Mouse (Mus musculus) lung, adult 2 months (tissue): ENCODE results near the gene Emc10. TPM values are rescaled to one million over a fixed set of nuclear protein-coding genes. Genes with fewer than 3 reads are reported as not detected.
A peak's percentile ranks its signal among the peaks of the same experiment; 100 is the strongest.

Experiments used
- DNase-seq: peaks from one replicate; pipeline ENCODE4 v3.0.0; 2022
- H3K4me1 ChIP-seq: fragments of 200-500 bp; 2 replicates; pipeline ENCODE4 v1.6.1; 2011; ENCODE audit warnings: low read length; ENCODE audit not compliant: control insufficient read depth, insufficient read depth
- H3K4me3 ChIP-seq: fragments of 200-500 bp; replicated peaks from 2 replicates; pipeline ENCODE3; 2011; ENCODE audit warnings: low read depth, mild to moderate bottlenecking, control low read depth, low read length; ENCODE audit errors: extremely low read depth
- CTCF ChIP-seq: fragments of 200-500 bp; IDR thresholded peaks from 2 replicates; pipeline ENCODE4 v1.5.1; 2011; ENCODE audit warnings: mild to moderate bottlenecking, low read length, control low read depth; ENCODE audit not compliant: insufficient read depth
- POLR2A ChIP-seq: fragments of 200-500 bp; IDR thresholded peaks from 2 replicates; pipeline ENCODE4 v1.6.1; 2011; ENCODE audit warnings: low read depth, mild to moderate bottlenecking, control low read depth, low read length, borderline replicate concordance; ENCODE audit errors: extremely low read depth
- WGBS: fragments of 180-500 bp; shearing (Covaris S2); methylation state at CpG from one replicate; pipeline ENCODE4 v1.1.7; 2018; 5-methylcytosine and 5-hydroxymethylcytosine counted together
- polyA plus RNA-seq: library from polyadenylated mRNA; depleted of rRNA; stranded (reverse); fragments of >200 nt; gene quantifications from 2 replicates; pipeline ENCODE4 v1.2.3, GENCODE M21; 2012

The Emc10 gene
- polyA plus RNA-seq, 1 experiment = 250 TPM

DNA sequence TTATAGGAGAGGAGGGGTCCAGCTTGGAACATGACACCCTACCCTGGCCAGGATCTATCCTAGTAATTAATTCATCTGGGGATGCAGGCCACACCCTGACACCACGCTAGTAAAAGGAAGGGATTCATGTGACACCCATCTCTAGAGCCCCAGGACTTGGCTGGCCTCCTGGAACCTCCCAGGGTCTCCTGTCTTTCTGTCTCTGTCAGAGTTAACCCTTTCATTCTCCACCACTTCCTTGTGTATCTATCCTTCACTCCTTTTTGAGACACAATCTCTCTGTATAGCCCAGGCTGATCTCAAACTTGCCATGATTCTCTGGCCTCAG, 23.8 kb downstream of the Emc10 start:
- WGBS = 6% methylated on average over 1 of the region's 1 CpGs
- H3K4me1 ChIP-seq = peaks cover 13% of the 10 kb centered on the region
- H3K4me3 ChIP-seq = no peak overlapping the region
- DNase-seq = no peak
- no peak for TF ChIP-seq CTCF
- TF ChIP-seq POLR2A = no peak

DNA sequence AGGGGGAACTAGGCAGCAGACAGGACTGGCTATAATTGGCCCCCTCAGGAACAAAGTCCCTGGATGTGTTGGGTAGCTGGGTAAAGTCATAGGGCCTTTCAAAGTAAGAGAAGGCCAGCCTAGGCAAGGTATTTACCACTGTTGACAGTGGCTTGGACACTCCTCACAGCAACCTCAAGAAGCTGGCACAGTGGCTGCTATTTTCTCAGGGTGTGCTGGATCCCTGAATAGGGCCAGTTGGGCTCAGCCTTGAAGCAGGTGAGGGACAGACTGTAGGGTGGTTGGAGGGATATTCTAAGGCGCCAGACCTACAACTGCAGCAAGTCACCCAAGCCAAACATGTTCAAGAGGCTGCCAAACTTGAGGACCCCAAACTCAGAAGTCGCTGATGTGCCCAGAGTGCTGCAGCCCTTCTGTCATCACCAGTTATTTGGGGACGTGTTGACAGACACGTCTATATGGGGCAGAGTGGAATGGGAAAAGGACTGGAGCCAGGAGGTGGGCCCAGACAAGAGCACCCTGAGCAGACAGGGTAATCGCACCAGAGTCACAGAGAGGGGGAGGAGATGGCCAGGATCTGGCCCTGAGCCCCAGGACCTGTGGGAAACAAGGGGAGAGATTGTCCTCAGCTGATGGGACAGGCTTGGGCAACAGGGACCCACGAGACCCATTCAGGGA, 24.3 kb downstream of the Emc10 start:
- DNase-seq = no peak
- H3K4me3 ChIP-seq = no peak overlapping the region
- peak; percentile 16; the same call in 1 of the 2 replicates for TF ChIP-seq POLR2A
- no peak for TF ChIP-seq CTCF
- peaks cover 13% of the 10 kb centered on the region for H3K4me1 ChIP-seq
- 23% methylated on average over 6 of the region's 6 CpGs for WGBS

DNA sequence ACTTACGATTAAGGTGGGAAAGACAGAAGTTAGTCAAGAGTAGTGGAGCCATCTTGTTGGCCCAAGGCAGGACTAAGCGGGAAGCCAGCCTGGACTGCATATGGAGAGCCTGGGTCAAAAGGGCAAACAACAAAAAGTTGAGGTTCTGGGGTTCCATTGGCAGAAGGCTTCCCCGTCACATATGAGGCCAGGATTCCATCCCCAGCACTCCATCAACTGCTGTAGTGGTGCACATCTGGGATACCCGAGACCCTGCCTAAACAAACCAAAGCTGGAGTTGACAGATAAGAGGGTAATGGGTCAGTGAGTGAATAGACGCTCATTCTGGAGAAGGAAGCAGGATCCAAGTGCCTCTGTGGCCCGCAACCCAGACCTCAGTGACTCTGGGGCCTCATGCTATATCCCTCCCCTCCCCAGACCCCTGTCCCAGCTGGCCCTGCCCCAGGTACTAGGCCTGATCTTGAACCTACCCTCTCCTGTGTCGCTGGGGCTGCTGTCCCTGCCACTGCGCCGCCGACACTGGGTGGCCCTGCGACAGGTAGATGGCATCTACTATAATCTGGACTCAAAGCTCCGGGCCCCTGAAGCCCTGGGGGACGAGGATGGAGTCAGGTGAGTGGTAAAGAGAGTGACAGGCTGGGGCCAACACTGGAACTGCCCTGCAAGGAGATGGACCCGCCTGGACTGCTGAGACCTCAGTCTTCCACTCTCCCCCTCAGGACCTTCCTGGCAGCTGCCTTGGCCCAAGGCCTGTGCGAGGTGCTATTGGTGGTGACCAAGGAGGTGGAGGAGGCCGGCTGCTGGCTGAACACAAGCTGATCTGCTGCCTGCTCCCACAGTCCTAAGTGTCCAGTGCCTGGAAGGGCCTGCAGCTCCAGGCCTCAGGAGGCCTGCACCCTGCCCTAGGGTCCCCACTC, 25.4 kb downstream of the Emc10 start:
- TF ChIP-seq POLR2A (no peak), CTCF (no peak)
- 71% methylated on average over 16 of the region's 16 CpGs for WGBS
- no peak overlapping the region for H3K4me3 ChIP-seq
- no peak for DNase-seq
- H3K4me1 ChIP-seq = peaks cover 13% of the 10 kb centered on the region

DNA sequence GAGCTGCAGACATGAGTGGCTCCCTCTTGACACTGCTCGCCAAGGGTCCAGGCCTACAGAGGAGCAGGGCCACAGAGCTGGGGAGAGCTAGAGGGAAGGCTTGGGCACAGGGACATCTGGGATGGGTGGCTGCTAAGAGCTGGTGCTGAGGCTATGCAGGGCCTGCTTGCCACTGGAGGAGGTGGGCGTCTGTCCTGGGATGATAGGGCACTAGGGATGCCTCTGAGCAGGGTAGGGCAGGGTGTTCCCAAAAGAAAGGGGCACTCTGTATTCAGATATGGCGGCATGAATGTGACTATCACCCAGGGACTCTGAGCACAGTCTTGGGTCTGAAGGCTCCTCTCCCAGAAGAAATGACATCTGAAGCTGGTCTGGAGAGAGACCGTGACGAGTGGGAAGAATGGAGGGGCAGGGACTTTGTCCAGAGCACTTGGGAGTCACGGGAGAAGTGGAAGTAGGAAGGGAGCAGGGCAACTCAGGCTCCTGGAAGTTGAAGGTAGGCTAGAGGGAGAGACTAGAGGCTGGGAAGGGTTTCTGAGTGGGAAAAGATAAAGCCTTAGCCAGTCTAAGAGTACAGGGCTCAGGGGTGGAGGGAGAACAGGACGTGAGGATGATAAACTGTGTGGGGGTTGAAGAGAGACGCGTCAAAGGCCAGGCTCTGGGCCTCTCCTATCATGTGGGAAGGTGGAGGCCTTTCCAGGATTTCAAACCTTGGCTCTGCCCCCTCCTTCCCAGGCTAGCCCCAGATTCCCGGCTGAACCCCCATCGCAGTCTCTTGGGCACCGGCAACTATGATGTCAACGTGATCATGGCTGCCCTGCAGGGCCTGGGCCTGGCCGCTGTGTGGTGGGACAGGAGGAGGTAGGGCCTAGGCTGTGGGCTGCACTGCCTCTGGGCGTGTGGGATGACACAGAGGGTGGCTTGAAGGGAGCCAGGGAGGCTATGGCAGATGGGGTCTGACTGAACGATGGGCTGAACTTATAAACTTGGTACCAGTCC, 26.4 kb downstream of the Emc10 start:
- Histone ChIP-seq H3K4me3 (no peak overlapping the region), H3K4me1 (peaks cover 13% of the 10 kb centered on the region)
- WGBS = 81% methylated on average over 16 of the region's 16 CpGs
- DNase-seq = no peak
- TF ChIP-seq POLR2A (no peak), CTCF (no peak)

DNA sequence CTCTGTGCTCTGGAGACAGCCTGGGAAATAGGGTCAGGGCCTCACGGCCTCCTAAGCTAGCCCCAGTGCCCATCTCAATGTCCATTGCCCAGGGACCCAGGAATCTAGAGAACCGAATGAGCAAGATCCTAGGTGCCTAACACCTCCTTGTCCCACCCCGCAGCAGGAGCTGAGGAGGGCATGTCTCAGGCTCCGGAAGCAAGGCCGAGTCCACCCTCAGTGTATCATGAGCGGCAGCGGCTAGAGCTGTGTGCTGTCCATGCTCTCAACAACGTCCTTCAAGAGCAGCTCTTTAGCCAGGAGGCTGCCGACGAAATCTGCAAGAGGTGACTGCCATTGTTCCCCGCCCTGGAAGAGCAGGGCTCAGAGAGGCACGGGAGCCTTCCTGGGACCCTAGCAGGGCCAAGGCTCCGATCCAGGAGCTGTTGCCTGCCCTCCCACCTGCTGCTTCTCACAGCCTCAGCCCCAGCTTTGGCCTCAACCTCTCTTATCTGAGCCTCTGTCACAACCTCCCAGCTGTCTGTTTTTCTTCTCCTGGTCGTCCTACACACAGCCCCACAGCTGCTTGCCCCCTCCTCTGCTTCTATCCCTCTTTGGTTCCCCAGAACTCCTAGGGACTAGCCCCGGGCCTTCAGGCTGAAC, 27.6 kb downstream of the Emc10 start:
- Histone ChIP-seq H3K4me3 (peak overlapping the region; percentile 65), H3K4me1 (peaks cover 13% of the 10 kb centered on the region)
- WGBS = 51% methylated on average over 15 of the region's 15 CpGs
- TF ChIP-seq CTCF (no peak), POLR2A (no peak)
- peak; percentile 15 for DNase-seq

DNA sequence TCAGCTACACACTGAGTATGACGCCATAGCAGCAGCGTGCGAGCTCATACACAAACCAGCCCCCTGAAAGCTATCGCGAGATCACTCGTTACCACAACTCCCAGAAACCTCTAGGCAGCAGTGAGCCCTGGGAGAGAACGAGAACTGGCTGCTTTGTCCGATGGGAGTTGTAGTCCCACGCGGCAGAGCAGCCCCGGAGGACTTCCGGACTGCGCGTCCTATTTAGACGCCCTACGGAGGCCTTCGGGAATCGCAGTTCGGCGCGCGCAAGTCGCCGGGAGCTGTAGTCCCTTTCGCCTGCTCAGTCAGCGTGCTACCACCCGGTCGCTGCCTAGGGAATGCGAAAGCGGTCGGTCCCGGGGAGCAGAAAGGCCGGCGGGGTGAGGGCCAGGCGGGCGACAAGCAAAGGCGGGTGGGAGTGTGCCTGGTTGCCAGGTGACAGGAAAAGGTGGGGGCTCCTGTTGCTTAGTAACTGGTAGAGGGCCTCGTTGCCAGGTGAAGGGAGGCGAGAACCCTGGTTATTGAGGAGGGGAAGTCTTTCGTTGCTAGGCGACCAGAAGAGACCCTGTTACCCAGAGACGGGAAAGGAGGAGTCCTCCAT, 28.4 kb downstream of the Emc10 start, which contains the start of gene Josd2:
TSS of gene Josd2 (plus strand) at position 170 of the 601 bp plus-strand sequence.
- Histone ChIP-seq H3K4me1 (peaks cover 9% of the 10 kb centered on the region), H3K4me3 (peak within 1 kb of the TSS; percentile 65)
- WGBS = under 1% methylated on average over 42 of the region's 42 CpGs
- TF ChIP-seq POLR2A (peak; percentile 77; the same call in 1 of the 2 replicates), CTCF (no peak)
- DNase-seq = peak; percentile 89

DNA sequence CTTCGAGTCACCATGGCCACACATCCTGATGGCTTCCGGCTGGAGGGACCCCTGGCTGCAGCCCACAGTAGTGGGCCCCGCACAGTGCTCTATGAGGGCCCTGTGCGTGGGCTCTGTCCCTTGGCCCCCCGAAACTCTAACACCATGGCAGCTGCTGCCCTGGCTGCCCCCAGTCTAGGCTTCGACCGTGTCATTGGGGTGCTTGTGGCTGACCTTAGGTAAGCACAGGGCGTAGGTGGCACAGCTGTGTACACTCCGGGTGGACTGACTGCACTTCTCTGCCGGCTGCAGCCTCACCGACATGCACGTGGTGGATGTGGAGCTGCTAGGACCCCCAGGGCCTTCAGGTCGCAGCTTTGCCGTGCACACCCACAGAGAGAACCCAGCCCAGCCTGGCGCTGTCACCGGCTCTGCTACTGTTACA, 29.4 kb downstream of the Emc10 start:
- WGBS = 84% methylated on average over 16 of the region's 16 CpGs
- peaks cover 8% of the 10 kb centered on the region for H3K4me1 ChIP-seq
- TF ChIP-seq POLR2A (no peak), CTCF (no peak)
- H3K4me3 ChIP-seq = no peak overlapping the region
- no peak for DNase-seq
